Mouse (Mus musculus): ENCODE measurements around the gene Glis3. TPM values are rescaled to one million over a fixed set of nuclear protein-coding genes. Genes with fewer than 3 reads are reported as not detected.

Gene Glis3
- polyA plus RNA-seq, 1 experiment from 2014 or later: 4.4 TPM

- Histone ChIP-seq H3K4me1 (ENCODE audit: control insufficient read depth, insufficient read depth, low read length) (no peaks in the 10 kb centered on the region), H3K9ac (replicated peaks; ENCODE audit: low read length) (no peak overlapping the region), H3K4me3 (replicated peaks; ENCODE audit: low read depth, low read length) (no peak overlapping the region), H3K27me3 (ENCODE audit: control insufficient read depth, insufficient read depth, low read length) (peaks cover 4% of the 10 kb centered on the region; the same call in 1 of the 2 replicates), H3K27ac (replicated peaks; ENCODE audit: low read depth, low read length) (no peak overlapping the region), H3K36me3 (ENCODE audit: control insufficient read depth, insufficient read depth, low read length) (no peaks in the 10 kb centered on the region), H3K4me2 (ENCODE audit: low read length) (no peak overlapping the region), H3K9me3 (ENCODE audit: control insufficient read depth, low read length) (no peaks in the 10 kb centered on the region)
- ATAC-seq (ENCODE audit: low FRiP score, low TSS enrichment): no peak
- no peak for DNase-seq
- WGBS: 84% methylated on average over 4 of the region's 4 CpGs
Measured at GRCm38 (mm10) chr19:28685484-28685883, 5.6 kb upstream of the Glis3 start.

GRCm38 (mm10) chr19:28684347-28684746, 4.5 kb upstream of the Glis3 start:
- H3K4me2 ChIP-seq (ENCODE audit: low read length): no peak overlapping the region
- DNase-seq: no peak
- no peaks in the 10 kb centered on the region for H3K9me3 ChIP-seq (ENCODE audit: control insufficient read depth, low read length)

GRCm38 (mm10) chr19:28683346-28683745, 3.5 kb upstream of the Glis3 start:
- ATAC-seq (ENCODE audit: low FRiP score, low TSS enrichment) (no peak), DNase-seq (no peak)
- Histone ChIP-seq H3K36me3 (ENCODE audit: control insufficient read depth, insufficient read depth, low read length) (no peaks in the 10 kb centered on the region), H3K27me3 (ENCODE audit: control insufficient read depth, insufficient read depth, low read length) (peaks cover 22% of the 10 kb centered on the region), H3K27ac (replicated peaks; ENCODE audit: low read depth, low read length) (no peak overlapping the region), H3K4me2 (ENCODE audit: low read length) (no peak overlapping the region), H3K9me3 (ENCODE audit: control insufficient read depth, low read length) (no peaks in the 10 kb centered on the region), H3K9ac (replicated peaks; ENCODE audit: low read length) (no peak overlapping the region), H3K4me3 (replicated peaks; ENCODE audit: low read depth, low read length) (no peak overlapping the region), H3K4me1 (ENCODE audit: control insufficient read depth, insufficient read depth, low read length) (peaks cover 8% of the 10 kb centered on the region)
- 84% methylated on average over 4 of the region's 4 CpGs for WGBS

More at GRCm38 (mm10) chr19:28684347-28684746, 4.5 kb upstream of the Glis3 start:
- no peak overlapping the region for H3K27ac ChIP-seq (replicated peaks; ENCODE audit: low read depth, low read length)
- no peak overlapping the region for H3K9ac ChIP-seq (replicated peaks; ENCODE audit: low read length)
- no peaks in the 10 kb centered on the region for H3K36me3 ChIP-seq (ENCODE audit: control insufficient read depth, insufficient read depth, low read length)
- H3K27me3 ChIP-seq (ENCODE audit: control insufficient read depth, insufficient read depth, low read length): peaks cover 13% of the 10 kb centered on the region
- no peaks in the 10 kb centered on the region for H3K4me1 ChIP-seq (ENCODE audit: control insufficient read depth, insufficient read depth, low read length)
- WGBS: 94% methylated on average over 6 of the region's 6 CpGs
- ATAC-seq (ENCODE audit: low FRiP score, low TSS enrichment): no peak
- no peak overlapping the region for H3K4me3 ChIP-seq (replicated peaks; ENCODE audit: low read depth, low read length)

GRCm38 (mm10) chr19:28679291-28679775, 544 bp downstream of the Glis3 start:
- peak overlapping the region; percentile 56 for H3K4me3 ChIP-seq (replicated peaks; ENCODE audit: low read depth, low read length)
- 0% methylated on average over 28 of the region's 28 CpGs for WGBS
- H3K9me3 ChIP-seq (ENCODE audit: control insufficient read depth, low read length): no peaks in the 10 kb centered on the region
- H3K27me3 ChIP-seq (ENCODE audit: control insufficient read depth, insufficient read depth, low read length): peaks cover 38% of the 10 kb centered on the region
- H3K27ac ChIP-seq (replicated peaks; ENCODE audit: low read depth, low read length): no peak overlapping the region
- no peak for DNase-seq
- H3K9ac ChIP-seq (replicated peaks; ENCODE audit: low read length): peak overlapping the region; percentile 50
- 0 out of 2 replicates have a peak, but pooled peaks have one; percentile 9 for ATAC-seq (ENCODE audit: low FRiP score, low TSS enrichment)
- H3K36me3 ChIP-seq (ENCODE audit: control insufficient read depth, insufficient read depth, low read length): no peaks in the 10 kb centered on the region
- H3K4me1 ChIP-seq (ENCODE audit: control insufficient read depth, insufficient read depth, low read length): peaks cover 17% of the 10 kb centered on the region
- peak overlapping the region; percentile 99 for H3K4me2 ChIP-seq (ENCODE audit: low read length)

GRCm38 (mm10) chr19:28678646-28679270, 1.1 kb downstream of the Glis3 start:
- H3K27ac ChIP-seq (replicated peaks; ENCODE audit: low read depth, low read length): no peak overlapping the region
- under 1% methylated on average over 30 of the region's 30 CpGs for WGBS
- peaks cover 38% of the 10 kb centered on the region for H3K27me3 ChIP-seq (ENCODE audit: control insufficient read depth, insufficient read depth, low read length)
- H3K36me3 ChIP-seq (ENCODE audit: control insufficient read depth, insufficient read depth, low read length): no peaks in the 10 kb centered on the region
- H3K4me1 ChIP-seq (ENCODE audit: control insufficient read depth, insufficient read depth, low read length): peaks cover 17% of the 10 kb centered on the region
- H3K4me2 ChIP-seq (ENCODE audit: low read length): peak overlapping the region; percentile 99
- H3K9me3 ChIP-seq (ENCODE audit: control insufficient read depth, low read length): no peaks in the 10 kb centered on the region
- peak overlapping the region; percentile 50; the same call in 1 of the 2 replicates for H3K9ac ChIP-seq (replicated peaks; ENCODE audit: low read length)
- ATAC-seq (ENCODE audit: low FRiP score, low TSS enrichment) (no peak), DNase-seq (peak; percentile 24)
- peak overlapping the region; percentile 56 for H3K4me3 ChIP-seq (replicated peaks; ENCODE audit: low read depth, low read length)

GRCm38 (mm10) chr19:28677728-28678438, 2.0 kb downstream of the Glis3 start:
- DNase-seq: peak; percentile 52
- Histone ChIP-seq H3K4me2 (ENCODE audit: low read length) (peak overlapping the region; percentile 99), H3K36me3 (ENCODE audit: control insufficient read depth, insufficient read depth, low read length) (no peaks in the 10 kb centered on the region), H3K9ac (replicated peaks; ENCODE audit: low read length) (peak overlapping the region; percentile 23; the same call in 1 of the 2 replicates), H3K4me3 (replicated peaks; ENCODE audit: low read depth, low read length) (peak overlapping the region; percentile 56), H3K9me3 (ENCODE audit: control insufficient read depth, low read length) (no peaks in the 10 kb centered on the region), H3K27ac (replicated peaks; ENCODE audit: low read depth, low read length) (no peak overlapping the region), H3K4me1 (ENCODE audit: control insufficient read depth, insufficient read depth, low read length) (peaks cover 17% of the 10 kb centered on the region), H3K27me3 (ENCODE audit: control insufficient read depth, insufficient read depth, low read length) (peaks cover 38% of the 10 kb centered on the region)
- no peak for ATAC-seq (ENCODE audit: low FRiP score, low TSS enrichment)
- under 1% methylated on average over 28 of the region's 32 CpGs for WGBS

GRCm38 (mm10) chr19:28677045-28677727, 2.7 kb downstream of the Glis3 start:
- Histone ChIP-seq H3K27me3 (ENCODE audit: control insufficient read depth, insufficient read depth, low read length) (peaks cover 38% of the 10 kb centered on the region), H3K9me3 (ENCODE audit: control insufficient read depth, low read length) (no peaks in the 10 kb centered on the region), H3K4me1 (ENCODE audit: control insufficient read depth, insufficient read depth, low read length) (peaks cover 17% of the 10 kb centered on the region), H3K27ac (replicated peaks; ENCODE audit: low read depth, low read length) (no peak overlapping the region), H3K4me3 (replicated peaks; ENCODE audit: low read depth, low read length) (peak overlapping the region; percentile 56; the same call in 1 of the 2 replicates), H3K9ac (replicated peaks; ENCODE audit: low read length) (no peak overlapping the region), H3K4me2 (ENCODE audit: low read length) (peak overlapping the region; percentile 99), H3K36me3 (ENCODE audit: control insufficient read depth, insufficient read depth, low read length) (no peaks in the 10 kb centered on the region)
- 23% methylated on average over 8 of the region's 8 CpGs for WGBS
- DNase-seq (no peak), ATAC-seq (ENCODE audit: low FRiP score, low TSS enrichment) (no peak)

GRCm38 (mm10) chr19:28663781-28664180, 16.1 kb downstream of the Glis3 start:
- no peaks in the 10 kb centered on the region for H3K27me3 ChIP-seq (ENCODE audit: control insufficient read depth, insufficient read depth, low read length)
- no peak overlapping the region for H3K9ac ChIP-seq (replicated peaks; ENCODE audit: low read length)
- H3K9me3 ChIP-seq (ENCODE audit: control insufficient read depth, low read length): no peaks in the 10 kb centered on the region
- H3K27ac ChIP-seq (replicated peaks; ENCODE audit: low read depth, low read length): no peak overlapping the region
- DNase-seq (no peak), ATAC-seq (ENCODE audit: low FRiP score, low TSS enrichment) (no peak)
- H3K4me3 ChIP-seq (replicated peaks; ENCODE audit: low read depth, low read length): no peak overlapping the region
- no peak overlapping the region for H3K4me2 ChIP-seq (ENCODE audit: low read length)
- no peaks in the 10 kb centered on the region for H3K36me3 ChIP-seq (ENCODE audit: control insufficient read depth, insufficient read depth, low read length)
- WGBS: 90% methylated on average over 9 of the region's 9 CpGs
- no peaks in the 10 kb centered on the region; the same call in 1 of the 2 replicates for H3K4me1 ChIP-seq (ENCODE audit: control insufficient read depth, insufficient read depth, low read length)

Measured in midbrain, embryonic 14.5 days (tissue).